Mouse (Mus musculus) megakaryocyte, embryonic 14.5 days (primary cell): ENCODE measurements around the gene B4galt5. TPM values are rescaled to one million over a fixed set of nuclear protein-coding genes. Genes with fewer than 3 reads are reported as not detected.
A peak's percentile ranks its signal among the peaks of the same experiment; 100 is the strongest.
"Not testable (repeated sequence)": the region's sequence is repeated elsewhere in the genome, so short reads cannot be mapped to it uniquely, and the experiment has no call there.

Source experiments
- H3K27me3 ChIP-seq: replicated peaks from 2 replicates; pipeline ENCODE3; 2012; ENCODE audit warnings: inconsistent platforms
- H3K36me3 ChIP-seq: replicated peaks from 2 replicates; pipeline ENCODE3; 2012; ENCODE audit warnings: low read length, inconsistent platforms, mixed read lengths
- H3K4me1 ChIP-seq: 2 replicates; pipeline ENCODE4 v1.6.1; 2012; ENCODE audit warnings: inconsistent platforms
- H3K4me3 ChIP-seq: replicated peaks from 2 replicates; pipeline ENCODE3; 2012; ENCODE audit warnings: moderate library complexity, mild to moderate bottlenecking, inconsistent platforms
- H3K9me3 ChIP-seq: 2 replicates; pipeline ENCODE4 v1.6.1; 2012; ENCODE audit warnings: inconsistent platforms
- FLI1 ChIP-seq: IDR thresholded peaks from 2 replicates; pipeline ENCODE4 v1.6.1; 2012; ENCODE audit warnings: low read length, inconsistent platforms, mixed read lengths
- GATA1 ChIP-seq: IDR thresholded peaks from 3 replicates; pipeline ENCODE4 v1.6.1; 2012; ENCODE audit warnings: mixed read lengths, low read length, inconsistent platforms, borderline replicate concordance
- polyA plus RNA-seq: library from polyadenylated mRNA; stranded (reverse); fragments of >175 nt; gene quantifications from 2 replicates; pipeline ENCODE4 v1.2.3, GENCODE M21; 2012; ENCODE audit warnings: low replicate concordance; ENCODE audit not compliant: insufficient read depth

B4galt5 gene
- polyA plus RNA-seq, result 3.7 and 4.1 TPM in 2 replicates

DNA sequence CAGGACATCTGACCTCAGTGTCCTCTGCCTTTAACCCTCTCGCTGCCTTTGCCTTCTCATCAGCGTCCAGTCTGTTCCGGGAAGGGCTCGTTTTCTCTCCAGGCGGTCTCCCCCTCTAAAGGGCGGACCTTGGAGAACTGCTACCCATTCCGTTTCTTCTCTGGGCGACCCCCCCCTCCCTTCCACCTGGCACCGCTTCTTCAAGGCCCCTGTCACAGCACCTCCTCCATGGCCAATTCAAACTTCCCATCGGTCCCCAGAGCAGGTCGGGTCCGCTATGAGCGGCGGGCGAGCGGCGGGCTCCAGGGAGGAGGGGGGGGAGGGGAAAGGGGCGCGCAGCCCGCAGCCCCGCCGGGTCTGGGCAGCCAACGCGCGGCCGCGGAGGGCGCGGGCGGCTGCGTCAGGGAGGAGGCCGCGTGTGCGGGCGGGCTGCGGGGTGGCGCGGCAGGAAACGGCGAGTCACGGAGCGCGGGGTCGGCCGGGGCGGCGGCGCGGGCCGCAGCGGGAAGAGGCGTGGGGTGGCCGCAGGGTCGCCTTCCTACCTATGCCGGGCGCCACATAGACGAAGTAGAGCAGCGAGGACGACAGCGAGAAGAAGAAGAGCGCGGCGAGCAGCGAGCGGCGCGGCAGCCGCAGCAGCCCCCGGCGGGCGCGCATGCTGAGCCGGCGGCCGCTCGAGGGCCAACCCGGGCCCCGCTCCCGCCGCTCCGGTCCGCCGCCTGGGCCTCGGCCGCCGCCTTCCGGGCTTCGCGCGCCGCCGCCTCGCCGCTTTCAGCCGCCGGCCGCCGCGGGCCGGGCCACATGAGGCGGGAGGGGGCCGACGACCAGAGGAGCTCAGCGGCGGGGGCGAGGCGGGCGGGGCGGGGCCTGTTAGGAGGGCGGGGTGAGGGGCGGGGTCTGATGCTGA lies at the start of gene B4galt5:
B4galt5 (minus strand) TSS at position 808 of the 907 bp plus-strand sequence.
- Histone ChIP-seq H3K36me3 (no peaks in the 10 kb centered on the region), H3K27me3 (peaks cover 23% of the 10 kb centered on the region), H3K4me1 (peaks cover 76% of the 10 kb centered on the region), H3K4me3 (peak within 1 kb of the TSS; percentile 93), H3K9me3 (peaks cover 3% of the 10 kb centered on the region; the same call in 1 of the 2 replicates)
- TF ChIP-seq FLI1, result no peak
- no peak for TF ChIP-seq GATA1

DNA sequence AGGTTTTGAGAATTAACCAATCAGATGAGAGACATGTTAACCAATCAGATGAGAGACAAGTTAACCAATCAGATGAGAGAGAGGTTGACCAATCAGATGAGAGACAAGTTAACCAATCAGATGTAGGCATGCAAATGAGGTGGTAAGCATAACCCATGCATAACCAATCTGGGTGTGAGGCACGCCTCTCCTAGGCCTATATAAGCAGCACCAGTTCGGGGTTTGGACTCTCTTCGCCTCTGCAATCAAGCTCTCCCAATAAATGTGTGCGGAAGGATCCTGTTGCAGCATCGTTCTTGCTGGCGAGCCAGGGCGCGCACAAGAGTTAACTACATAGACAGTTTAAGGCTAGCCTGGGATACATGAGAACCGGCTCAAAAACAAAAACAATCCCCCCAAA lies 47.4 kb upstream of the B4galt5 start:
- Histone ChIP-seq H3K27me3 (peaks cover 55% of the 10 kb centered on the region), H3K9me3 (peaks cover 12% of the 10 kb centered on the region)
- H3K4me3 ChIP-seq, H3K4me1 ChIP-seq, H3K36me3 ChIP-seq: not testable (repeated sequence)

DNA sequence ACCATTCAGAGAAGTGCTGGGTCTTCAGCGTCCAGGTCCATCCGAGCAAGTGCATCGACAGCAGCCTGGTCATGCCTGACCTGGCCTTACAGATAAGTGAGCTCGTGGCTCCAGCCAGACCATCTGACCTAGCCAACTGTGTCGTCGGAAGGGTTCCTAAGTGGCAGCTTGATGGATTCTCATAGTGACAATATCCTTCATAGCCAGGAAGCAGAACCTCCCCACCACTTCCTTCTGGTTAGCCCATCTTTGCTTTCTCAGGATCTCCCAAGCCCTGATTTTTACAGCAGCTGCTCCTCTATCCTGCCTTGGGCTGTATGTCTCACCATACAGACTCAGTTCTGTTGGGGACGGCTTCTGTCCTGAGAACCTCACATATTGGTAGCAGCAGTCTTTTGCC lies 45.4 kb upstream of the B4galt5 start:
- no peak for TF ChIP-seq FLI1
- no peak for TF ChIP-seq GATA1
- H3K27me3 ChIP-seq, result peaks cover 51% of the 10 kb centered on the region
- H3K36me3 ChIP-seq, result no peaks in the 10 kb centered on the region
- peaks cover 6% of the 10 kb centered on the region for H3K4me1 ChIP-seq
- peaks cover 24% of the 10 kb centered on the region for H3K9me3 ChIP-seq
- H3K4me3 ChIP-seq, result no peak overlapping the region

DNA sequence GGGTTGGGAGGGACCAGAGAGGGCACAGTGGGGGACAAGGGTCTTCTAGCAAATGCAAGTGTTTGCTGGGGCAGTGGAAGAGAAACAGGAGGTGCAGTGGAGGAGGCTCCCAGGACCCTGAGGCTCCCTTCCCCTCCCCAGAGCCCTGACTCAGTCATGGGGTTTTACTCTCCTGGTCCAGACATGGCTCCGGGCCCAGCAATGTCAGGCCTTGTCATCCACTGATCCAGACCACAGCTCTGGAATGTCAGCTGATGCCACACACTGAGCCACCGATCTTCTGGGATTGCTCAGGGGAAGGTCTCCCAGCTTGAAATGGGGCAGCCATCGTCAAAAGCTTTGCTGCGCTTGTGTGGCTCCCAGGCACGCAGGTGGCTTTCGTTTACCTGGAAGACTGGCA lies 38.0 kb upstream of the B4galt5 start:
- TF ChIP-seq FLI1 (no peak), GATA1 (no peak)
- no peak overlapping the region for H3K4me3 ChIP-seq
- H3K4me1 ChIP-seq, result peaks cover 28% of the 10 kb centered on the region
- H3K9me3 ChIP-seq, result peaks cover 18% of the 10 kb centered on the region
- peaks cover 80% of the 10 kb centered on the region for H3K27me3 ChIP-seq
- no peaks in the 10 kb centered on the region for H3K36me3 ChIP-seq

DNA sequence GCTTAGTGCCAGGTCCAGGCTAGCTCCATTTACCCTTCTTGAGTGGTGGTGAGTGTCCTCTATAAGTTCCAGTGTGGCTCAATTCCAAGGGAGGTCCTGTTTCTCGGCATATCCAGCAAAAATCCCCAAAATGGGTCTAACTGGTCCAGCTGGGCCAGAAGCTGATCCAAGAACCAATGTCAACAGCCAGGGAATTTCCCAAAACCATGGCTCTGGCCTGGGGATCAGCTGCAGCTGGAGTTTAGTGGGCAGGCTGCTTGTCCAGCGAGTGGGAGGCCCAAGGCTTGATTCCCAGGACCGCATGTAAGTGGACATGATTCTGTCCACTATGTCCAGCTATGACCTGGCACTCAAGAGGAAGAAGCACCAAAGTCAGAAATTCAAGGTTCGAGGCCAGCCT lies 37.5 kb upstream of the B4galt5 start:
- TF ChIP-seq FLI1 (no peak), GATA1 (no peak)
- no peak overlapping the region for H3K4me3 ChIP-seq
- H3K9me3 ChIP-seq, result peaks cover 16% of the 10 kb centered on the region
- peaks cover 83% of the 10 kb centered on the region for H3K27me3 ChIP-seq
- peaks cover 34% of the 10 kb centered on the region for H3K4me1 ChIP-seq
- no peaks in the 10 kb centered on the region for H3K36me3 ChIP-seq

DNA sequence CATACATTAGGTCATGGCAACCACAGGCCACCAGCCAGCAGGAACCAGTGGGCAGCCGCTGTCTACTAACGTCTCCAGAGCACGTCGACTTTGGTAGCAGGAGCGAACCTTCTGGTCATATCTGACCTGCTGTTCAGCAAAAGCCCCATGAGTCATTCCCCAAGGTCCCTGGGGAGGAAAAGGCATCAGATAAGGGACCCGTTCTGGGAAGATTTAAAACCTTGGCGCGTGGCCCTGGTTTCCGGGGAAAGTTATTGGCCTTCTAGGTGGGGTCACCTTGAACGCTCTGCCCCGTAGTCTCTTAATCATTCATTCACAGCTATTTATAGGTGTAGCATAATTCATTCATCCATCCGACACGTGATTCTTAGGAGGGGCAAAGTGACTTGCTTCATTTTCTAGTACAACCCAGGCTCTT lies 34.7 kb upstream of the B4galt5 start:
- H3K9me3 ChIP-seq, result no peaks in the 10 kb centered on the region
- H3K4me1 ChIP-seq, result peaks cover 36% of the 10 kb centered on the region
- H3K36me3 ChIP-seq, result no peaks in the 10 kb centered on the region
- peaks cover 87% of the 10 kb centered on the region for H3K27me3 ChIP-seq
- TF ChIP-seq GATA1 (peak; percentile 66; the same call in 1 of the 3 replicates), FLI1 (no peak)
- H3K4me3 ChIP-seq, result peak overlapping the region; percentile 74

DNA sequence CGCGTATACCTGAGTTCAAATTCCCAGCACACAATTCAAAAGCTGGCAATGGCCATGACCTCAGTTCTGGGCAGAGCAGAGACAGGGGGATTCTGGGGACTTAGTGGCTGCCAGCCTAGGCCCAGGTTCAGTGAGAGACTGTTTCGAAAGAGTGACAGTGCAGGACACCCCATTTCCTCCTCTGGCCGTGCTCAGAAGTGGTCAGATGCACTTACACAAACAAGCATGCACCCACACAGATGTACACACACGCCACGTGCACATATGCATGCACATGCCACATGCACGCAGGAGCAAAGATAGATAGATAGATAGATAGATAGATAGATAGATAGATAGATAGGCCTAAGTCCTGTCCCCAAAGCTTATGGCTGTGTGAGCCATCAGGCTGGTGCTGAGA lies 33.4 kb upstream of the B4galt5 start:
- TF ChIP-seq GATA1 (no peak), FLI1 (no peak)
- peaks cover 41% of the 10 kb centered on the region for H3K4me1 ChIP-seq
- H3K27me3 ChIP-seq, result peaks cover 90% of the 10 kb centered on the region
- H3K36me3 ChIP-seq, result no peaks in the 10 kb centered on the region
- no peak overlapping the region for H3K4me3 ChIP-seq
- H3K9me3 ChIP-seq, result no peaks in the 10 kb centered on the region

DNA sequence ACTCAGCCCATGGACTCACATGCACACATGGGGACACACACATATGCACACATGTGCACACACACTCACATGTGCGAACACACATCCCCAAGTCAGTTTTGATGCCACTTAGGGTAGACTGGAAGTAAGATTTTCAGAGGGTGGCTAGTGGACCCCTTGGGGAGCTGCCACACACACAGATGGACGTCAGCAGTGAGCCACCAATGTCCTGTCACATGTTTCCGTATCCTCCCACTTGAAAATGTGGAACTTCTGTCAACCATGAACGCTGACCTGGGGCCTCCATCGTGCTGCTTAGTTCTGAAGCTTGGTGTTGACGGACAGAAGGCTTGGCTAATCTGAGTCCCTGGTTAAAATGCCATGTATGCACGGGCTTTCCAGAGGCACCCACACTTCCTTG lies 32.6 kb upstream of the B4galt5 start:
- no peak for TF ChIP-seq FLI1
- no peak for TF ChIP-seq GATA1
- Histone ChIP-seq H3K27me3 (peaks cover 86% of the 10 kb centered on the region), H3K4me3 (peak overlapping the region; percentile 50), H3K4me1 (peaks cover 41% of the 10 kb centered on the region), H3K9me3 (no peaks in the 10 kb centered on the region), H3K36me3 (no peaks in the 10 kb centered on the region)

DNA sequence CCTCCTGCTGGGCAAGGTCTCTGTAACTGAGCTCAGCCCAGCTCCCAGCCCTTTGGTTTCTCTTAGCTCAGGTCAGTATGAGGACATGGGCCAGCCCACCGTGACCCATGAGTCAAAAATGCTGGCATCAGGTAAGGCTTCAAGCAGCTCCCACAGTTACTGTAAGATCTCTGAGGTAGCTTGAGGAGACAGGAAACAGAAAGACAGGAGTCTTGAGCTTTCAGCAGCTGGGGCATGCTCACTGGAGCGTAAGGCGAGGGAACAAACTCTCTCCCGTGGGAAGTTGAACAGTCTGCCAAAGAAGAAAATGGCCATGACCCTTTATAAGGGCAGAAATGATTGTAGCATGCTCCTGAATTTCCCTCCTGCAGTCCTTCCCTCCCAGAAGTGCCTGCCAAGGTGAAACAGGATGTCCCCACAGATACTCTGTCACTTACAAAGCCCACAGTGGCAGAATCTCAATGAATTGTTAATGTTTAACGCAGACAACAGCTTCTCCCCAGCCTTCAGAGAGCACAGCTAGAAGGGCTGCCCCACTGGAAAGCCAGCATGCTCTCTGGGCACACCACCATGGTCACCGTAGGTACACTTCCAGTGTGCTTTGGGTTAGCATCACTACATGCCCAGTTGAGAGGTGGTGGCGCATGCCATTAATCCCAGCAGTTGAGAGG lies 31.8 kb upstream of the B4galt5 start:
- Histone ChIP-seq H3K9me3 (no peaks in the 10 kb centered on the region), H3K4me3 (peak overlapping the region; percentile 18), H3K27me3 (peaks cover 84% of the 10 kb centered on the region), H3K36me3 (no peaks in the 10 kb centered on the region), H3K4me1 (peaks cover 41% of the 10 kb centered on the region)
- TF ChIP-seq FLI1, result no peak
- TF ChIP-seq GATA1, result no peak

DNA sequence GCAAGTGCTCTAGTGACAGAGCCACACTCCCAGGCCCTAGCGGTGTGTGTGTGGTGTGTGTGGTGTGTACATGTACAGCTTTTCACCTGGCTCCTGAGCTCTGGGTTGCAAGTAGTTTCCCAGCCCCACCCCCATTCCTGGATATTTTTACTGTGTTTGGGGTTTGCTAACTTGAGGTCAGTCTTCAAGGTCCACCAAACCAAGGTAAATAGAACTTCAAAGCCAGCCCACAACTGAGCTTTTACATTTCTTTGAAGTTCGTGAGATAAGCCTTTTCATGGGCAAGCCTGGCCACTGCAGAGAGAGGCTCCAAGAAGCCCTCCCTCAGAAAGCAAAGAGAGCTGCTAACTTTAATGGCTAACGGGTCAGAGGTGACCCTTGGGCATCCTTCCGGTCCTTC lies 30.0 kb upstream of the B4galt5 start:
- Histone ChIP-seq H3K4me3 (no peak overlapping the region), H3K27me3 (peaks cover 86% of the 10 kb centered on the region), H3K4me1 (peaks cover 32% of the 10 kb centered on the region), H3K9me3 (no peaks in the 10 kb centered on the region), H3K36me3 (no peaks in the 10 kb centered on the region)
- TF ChIP-seq GATA1, result no peak
- no peak for TF ChIP-seq FLI1
